Mouse (Mus musculus) E14TG2a.4 (cell line): ENCODE measurements around the gene Scgb1a1.

Experiments used
- CTCF ChIP-seq: conservative IDR thresholded peaks from 2 replicates; pipeline ENCODE4 v1.5.1; 2014; ENCODE audit warnings: low read length
- POU5F1 ChIP-seq: IDR thresholded peaks from 2 replicates; pipeline ENCODE4 v1.6.1; 2014; ENCODE audit warnings: low read length, borderline replicate concordance

DNA sequence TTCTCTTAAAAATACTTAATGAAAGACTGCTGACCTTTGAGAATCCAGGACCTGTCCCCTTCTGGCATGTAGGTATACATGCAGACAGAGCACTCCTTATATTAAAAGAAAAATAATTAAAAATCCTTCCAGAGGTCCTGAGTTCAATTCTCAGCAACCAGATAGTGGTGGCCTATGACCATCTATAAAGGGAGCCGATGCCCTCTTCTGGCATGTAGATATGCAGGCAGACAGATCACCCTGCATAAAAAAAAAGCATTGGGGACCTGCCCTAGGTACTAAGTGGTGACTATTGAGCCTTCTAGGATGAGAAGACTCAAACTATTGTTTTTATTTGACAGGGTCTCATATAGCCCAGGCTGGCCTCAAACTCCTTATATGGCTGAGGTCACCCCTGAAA is 20.8 kb upstream of the Scgb1a1 start:
- no peak for TF ChIP-seq CTCF
- no peak for TF ChIP-seq POU5F1
